Mouse (Mus musculus) layer of hippocampus, adult 9-11 months (tissue): ENCODE results near the gene Pigs.
A peak's percentile ranks its signal among the peaks of the same experiment; 100 is the strongest.

Experiments
- DNase-seq: peaks from one replicate; pipeline ENCODE4 v3.0.0; 2022

The Pigs gene

DNA sequence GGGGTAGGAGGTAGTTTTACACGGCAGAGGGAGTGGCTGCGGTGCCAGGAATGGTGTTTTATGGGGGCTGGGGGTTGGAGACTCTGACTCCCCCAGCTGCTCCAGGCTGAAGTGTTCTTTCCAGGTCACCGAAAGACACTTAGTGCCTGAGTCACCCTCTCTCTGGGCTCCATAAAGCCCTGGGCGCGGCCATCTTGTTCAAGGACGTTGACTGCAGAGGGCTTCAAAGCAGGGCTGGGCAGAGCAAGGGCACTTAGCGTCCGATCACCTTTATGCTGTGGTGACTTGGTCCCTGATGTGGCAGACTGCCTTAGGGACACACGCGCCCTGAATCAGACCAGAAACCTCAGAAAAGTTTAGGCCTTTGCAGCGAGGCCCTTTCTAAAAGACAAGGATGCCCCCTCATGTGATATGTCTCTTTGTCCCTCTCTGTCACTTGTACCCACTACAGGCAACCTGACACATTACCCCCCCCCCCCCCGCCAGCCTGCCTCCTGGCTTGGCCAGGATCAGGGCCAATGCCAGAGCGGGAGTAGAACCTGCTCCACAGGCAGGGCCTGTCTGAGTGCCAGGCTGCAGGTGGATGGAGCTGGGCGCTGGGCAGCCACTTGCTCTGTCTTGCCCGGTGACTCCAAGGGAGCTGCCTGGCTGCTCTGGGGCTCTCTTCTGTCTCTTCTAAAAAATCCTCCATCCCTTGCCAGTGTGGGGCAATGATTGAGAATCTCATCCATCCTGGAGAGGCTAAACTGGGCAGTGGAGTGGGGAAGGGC, 39.4 kb downstream of the Pigs start:
- no peak for DNase-seq

DNA sequence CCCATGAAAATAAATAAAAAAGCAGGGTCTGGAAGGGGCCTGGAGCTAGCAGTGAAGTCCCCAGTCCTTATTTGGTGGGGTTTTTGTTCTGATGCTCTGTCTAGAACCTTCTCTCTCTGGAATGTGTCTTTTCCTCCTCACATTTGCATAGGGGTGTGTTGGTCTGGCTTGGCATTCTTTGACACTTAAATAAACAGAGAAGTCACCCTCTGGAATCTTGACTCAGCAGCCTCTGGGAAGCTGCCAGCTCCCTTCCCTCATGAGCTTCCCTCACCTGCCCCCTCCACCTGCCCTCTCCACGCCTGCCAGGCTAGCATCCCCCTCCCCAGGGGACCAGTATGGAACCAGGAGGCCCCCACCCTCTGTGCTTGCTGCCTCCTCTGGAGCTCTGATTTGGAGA, 42.2 kb downstream of the Pigs start:
- no peak for DNase-seq

DNA sequence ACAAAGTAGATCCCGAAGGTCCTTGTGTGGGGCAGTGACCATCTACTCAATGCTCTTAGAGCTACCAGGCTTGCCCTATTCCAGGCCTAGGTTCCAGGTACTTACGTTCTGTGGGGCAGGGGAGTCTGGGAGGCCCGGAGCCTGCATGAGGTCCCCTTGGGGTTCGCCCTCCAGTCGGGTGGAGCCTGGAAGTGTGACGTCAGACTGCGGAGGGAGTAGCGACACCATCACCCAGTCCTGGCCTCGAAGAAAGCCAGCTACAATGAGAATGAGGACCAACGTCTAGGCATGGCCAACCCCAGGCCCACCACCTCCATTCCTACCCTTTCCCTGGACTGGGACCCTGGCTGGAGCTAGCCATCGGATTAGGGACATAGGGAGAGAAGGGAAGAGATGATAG, 43.5 kb downstream of the Pigs start:
- no peak for DNase-seq

DNA sequence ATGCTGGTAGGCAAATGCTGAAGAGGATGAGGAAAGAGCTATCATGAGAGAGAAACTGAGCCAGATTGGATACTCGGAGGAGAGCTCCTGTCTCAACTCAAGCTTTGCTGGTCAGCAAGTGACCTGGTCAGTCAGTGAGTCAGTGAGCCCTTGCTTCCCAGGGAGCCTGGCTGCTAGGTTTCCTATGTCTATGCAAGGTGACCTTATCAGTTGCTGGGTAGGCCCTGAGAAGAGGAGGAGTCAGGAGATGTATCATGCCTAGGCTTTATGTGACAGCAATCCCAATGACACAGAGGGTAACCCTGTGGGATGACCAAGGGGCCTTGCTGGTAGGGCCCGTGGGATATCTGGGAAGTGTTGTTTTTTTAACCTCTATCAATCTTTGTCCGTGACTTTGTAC, 44.0 kb downstream of the Pigs start:
- DNase-seq = no peak

DNA sequence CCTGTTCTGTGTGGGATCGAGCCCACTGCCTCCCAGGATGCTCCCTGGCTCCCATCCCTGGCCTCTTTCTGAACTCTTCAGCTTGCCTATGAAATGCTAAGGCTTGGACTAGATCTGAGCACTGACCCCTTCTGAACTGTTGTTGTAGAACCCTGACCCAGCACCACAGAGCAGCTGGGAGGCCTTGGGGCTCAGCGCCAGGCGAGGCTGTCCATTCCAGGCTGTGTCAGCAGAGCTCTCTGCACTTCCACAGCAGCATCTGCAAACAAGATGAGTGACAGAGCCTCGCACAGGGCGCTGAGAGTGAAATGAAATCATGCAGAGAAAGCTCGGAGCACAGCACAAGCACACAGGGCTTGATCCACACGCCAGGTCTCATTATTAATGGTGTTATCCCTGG, 44.4 kb downstream of the Pigs start:
- no peak for DNase-seq

DNA sequence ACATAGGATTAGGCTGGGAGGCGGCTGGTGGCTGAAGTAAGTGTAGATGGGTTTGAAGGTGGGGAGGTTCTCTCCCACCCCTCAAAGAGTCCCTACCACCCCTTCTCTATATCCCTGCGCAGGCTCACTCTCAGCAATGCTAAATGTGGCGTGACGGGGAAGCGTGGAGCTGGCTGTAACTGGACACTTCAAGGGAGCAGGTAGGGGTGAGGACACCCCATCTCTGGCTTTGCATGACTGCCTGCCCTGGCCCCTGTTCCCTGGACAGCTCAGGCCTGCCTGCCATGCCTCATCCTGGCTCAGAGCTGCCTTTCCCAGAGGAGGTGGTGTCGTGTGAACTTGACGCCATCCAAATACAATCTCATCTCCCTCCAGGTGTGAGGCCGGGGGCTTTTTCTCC, 45.9 kb downstream of the Pigs start:
- no peak for DNase-seq

DNA sequence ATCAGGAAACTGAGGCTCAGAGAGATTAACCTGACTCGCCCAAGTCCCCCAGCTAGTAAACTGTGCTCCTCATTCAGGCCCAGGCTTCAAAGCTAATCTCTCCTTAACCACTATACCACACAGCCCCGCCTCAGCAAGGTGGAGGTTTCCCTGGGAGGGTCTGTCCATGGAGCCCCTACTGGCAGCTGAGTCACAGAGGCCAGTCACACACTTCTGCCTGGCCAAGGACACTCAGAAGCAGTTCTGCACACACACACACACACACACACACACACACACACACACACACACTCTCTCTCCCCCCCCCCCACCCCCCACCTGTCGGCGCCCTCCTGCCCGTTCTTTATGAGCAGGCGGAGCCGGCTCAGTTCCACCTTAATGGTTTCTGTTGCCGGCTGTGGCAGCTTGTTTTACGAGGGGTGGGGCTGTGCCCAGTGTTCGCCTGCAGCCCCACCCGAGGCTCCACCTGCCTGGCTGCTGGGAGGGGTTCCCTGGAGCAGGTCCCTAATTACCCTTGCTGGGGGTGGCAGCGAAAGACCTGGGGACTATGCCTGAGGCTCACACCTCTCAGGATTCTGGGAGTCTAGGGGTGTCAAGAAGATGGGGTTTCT, 49.4 kb downstream of the Pigs start:
- DNase-seq = no peak

DNA sequence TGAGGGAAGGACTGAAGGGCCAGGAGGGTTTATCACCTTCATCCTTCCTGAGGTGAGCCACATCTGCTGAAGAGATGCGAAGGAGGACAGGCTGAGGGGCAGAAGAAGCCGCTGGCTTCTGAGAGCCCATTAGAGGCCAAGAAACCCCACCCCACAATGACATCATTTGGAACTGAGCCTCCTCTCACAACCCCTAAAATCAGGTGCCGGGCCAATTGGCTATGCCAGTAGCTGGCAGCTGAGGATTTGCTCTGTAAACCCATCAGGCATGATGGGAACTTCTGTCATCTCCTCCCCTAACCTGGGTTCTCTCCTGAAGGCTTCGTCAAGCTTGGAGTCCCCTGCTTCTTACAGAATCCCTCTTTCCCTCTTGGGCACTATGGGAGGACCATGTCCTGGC, 52.1 kb downstream of the Pigs start:
- DNase-seq = no peak

DNA sequence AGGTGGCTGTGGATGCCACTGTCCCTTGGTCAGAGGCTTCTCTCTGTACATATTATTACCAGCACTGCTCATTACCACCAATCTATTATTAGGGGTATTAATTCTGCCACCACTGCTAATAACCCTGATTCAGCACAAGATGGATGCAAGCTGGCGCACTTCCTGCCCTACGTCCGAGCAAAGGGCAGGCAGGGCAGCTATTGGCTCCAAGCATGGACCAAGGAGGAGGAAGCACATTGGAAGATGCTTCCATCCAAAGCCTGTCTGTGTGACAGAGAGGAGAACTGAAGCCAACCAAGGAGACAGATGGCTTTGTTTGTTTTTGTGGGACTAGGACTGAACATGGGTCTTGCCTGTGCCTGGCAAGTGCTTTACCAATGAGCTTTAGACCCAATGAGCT, 52.8 kb downstream of the Pigs start:
- no peak for DNase-seq

DNA sequence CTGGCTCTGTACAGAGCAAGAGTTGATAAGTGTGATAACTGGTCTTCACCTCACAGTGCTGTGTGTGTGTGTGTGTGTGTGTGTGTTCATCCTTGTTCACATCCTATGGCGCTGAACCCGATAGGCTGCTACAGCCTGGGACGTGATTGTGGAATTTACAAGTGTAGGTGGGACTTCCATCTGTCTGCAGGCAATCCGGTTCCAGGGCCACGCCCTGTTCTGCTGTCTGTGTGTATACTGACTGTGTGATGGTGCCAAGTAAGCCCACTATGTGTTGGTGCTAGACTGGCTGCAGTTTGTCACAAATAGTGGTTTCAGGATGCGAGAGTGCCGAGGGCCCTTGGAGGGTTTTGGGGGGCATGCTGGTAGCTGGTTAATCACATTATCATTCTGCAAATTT, 54.1 kb downstream of the Pigs start:
- peak; percentile 59 for DNase-seq

DNA sequence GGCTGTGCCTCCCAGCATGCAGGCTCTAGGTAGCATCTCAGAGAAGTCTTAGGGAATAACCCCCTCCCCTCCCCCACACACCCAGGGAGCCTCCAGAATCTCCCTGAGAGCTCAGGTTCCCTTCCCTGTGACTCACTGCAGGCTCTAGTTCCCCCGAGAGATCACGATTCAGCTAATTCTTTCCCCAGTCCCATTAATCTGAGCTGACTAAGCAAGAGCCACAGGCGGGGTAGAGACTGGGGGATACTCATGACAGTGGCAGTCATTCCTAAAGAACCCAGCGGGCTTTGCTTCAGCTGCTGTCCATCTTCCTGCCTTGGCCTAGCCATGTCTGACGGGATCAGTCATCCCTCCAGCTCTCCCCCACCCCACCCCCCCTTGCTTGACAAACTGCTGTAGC, 54.5 kb downstream of the Pigs start:
- DNase-seq = no peak

DNA sequence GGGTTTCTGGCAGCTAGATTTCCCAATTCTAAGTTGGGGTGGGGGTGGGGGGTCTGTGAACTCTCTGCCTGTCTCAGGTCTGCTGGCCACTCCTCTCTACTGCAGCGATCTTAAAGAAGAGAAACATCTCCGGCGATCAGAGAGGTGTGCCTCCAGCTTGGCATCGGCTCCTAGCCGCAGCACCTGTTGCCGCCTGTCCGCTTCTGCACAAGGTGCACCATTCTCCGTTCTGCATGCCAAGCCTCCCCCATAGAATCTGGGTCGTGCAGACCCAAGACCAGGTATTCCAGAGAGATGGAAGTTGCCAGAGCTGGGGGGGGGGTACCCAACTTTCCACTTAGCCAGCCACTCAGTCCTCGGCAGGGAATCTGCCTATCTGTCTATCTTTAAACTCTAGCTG, 57.6 kb downstream of the Pigs start:
- no peak for DNase-seq

DNA sequence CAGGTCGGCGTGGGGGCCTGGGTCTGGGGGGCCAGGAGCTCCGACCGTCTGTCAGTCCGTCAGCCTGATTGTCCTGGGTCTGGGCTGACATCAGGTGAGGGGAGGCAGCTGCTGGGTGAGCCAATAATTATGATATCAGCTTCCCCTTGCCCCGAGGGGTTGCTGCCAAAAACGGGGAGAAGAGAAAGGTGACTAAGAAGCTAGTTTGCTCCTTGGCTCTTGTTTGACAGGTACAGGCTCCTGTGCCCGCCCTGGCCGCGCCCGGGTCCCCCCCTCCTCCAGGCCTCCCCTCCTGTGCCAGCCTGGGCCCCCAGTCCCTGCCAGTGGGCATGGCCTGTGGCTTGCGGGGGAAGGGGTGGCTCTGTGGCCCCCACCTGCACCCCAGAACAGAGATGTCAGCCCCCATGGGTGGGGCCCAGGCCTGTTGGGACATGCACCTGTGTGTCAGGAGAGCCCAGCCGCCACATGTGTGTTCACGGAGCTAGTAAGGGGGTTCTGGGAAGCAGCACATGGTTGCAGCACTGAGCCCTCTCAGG, 58.4 kb downstream of the Pigs start, which contains the start of gene Foxn1:
Gene Foxn1, minus strand, starts transcription at position 51 of the 536 bp plus-strand sequence.
- DNase-seq = no peak
